Mouse (Mus musculus) liver, adult 10 weeks (tissue): Measurements from ENCODE around the gene Pcca. TPM values are rescaled to one million over a fixed set of nuclear protein-coding genes. Genes with fewer than 3 reads are reported as not detected.

Experiments
- polyA plus RNA-seq: library from polyadenylated mRNA; stranded (reverse); fragments of 350-450 nt; fragmentation: Illumina TruSeq; extraction: RNeasy Lipid Tissue Mini Kit (QIAGEN cat#74804); gene quantifications from one replicate; pipeline ENCODE4 v1.2.3, GENCODE M21; 2014; ENCODE audit warnings: low read depth, low replicate concordance

Pcca gene
- polyA plus RNA-seq = 76.7 TPM

GRCm38 (mm10) chr14:122534017-122534924 lies at the start of gene Pcca:
Gene Pcca, plus strand, starts transcription at chr14:122534324.

GRCm38 (mm10) chr14:122490441-122491328 lies 43.4 kb upstream of the Pcca start, which contains the start of gene Gm10837:
Gene Gm10837, plus strand, starts transcription at chr14:122490586.

GRCm38 (mm10) chr14:122913657-122914056 lies 379.5 kb downstream of the Pcca start, which contains the start of gene Ggact:
Gene Ggact, minus strand, starts transcription at chr14:122913757.

Other genes starting within 250 kb of the Pcca start
- not detected for gene Gm5089, start 83.2 kb upstream of the Pcca start, polyA plus RNA-seq
- not detected for gene Zic5, start 68.6 kb upstream of the Pcca start, polyA plus RNA-seq
- gene Zic2, start 58.9 kb upstream of the Pcca start, polyA plus RNA-seq = not detected
- not detected for gene Gm10837, start 43.7 kb upstream of the Pcca start, polyA plus RNA-seq